Comparison of ENCODE assay signal across 15 mouse cellular contexts in the genomic region with DNA sequence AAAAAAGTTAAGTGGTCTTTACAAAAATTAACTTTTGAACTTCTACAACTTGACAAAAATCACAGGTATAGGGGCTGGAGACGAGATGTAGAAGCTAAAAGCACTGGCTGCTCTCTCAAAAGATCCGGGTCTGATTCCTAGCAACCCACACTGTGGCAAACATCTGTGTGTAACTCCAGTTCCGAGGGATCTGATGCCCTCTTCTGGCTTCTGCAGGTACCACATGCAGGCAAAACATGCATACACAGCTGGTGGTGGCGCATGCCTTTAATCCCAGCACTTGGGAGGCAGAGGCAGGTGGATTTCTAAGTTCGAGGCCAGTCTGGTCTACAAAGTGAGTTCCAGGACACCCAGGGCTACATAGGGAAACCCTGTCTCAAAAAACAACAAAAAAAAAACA. TPM values are rescaled to one million over a fixed set of nuclear protein-coding genes. Genes with fewer than 3 reads are reported as not detected.
DNase-seq lines count a peak whose midpoint lies in the region; TF ChIP-seq lines count a peak whose summit lies in the region.
"Had no signal": no experiment of that assay in that cellular context is flagged by ENCODE, and none has a peak within 500 bp of the region (broad histone marks: within the 10 kb centered on the region; RNA-seq: fewer than 3 reads in every experiment).

No protein-coding gene starts in this region.

- 0 out of 2 replicates have a peak, but pooled peaks have one; percentile 23 for TF ChIP-seq CTCF in lung, adult 2 months (IDR thresholded peaks at IDR 0.05; ENCODE audit: insufficient read depth, low read length)
- TF ChIP-seq CTCF in E14TG2a.4 (conservative IDR thresholded peaks at IDR 0.05; ENCODE audit: low read length) = peak; percentile 44
- peak; percentile 46 to 55 (median 48); a peak in 5 of 6 replicates for TF ChIP-seq CTCF in MEL (IDR thresholded peaks at IDR 0.05 in 2 of 3, conservative IDR thresholded peaks at IDR 0.05 in 1 of 3; ENCODE audit: control insufficient read depth in 1 of 3, insufficient read depth in 1 of 3, low read depth in 2 of 3, low read length in 3 of 3, poor library complexity in 1 of 3, severe bottlenecking in 1 of 3)

- H3K9me3 ChIP-seq in E14TG2a.4 (ENCODE audit: low read length) (no peaks in the 10 kb centered on the region), MEL (replicated peaks; ENCODE audit: insufficient read depth, low read length) (no peaks in the 10 kb centered on the region)
- H3K9me3 ChIP-seq: hindbrain, embryonic 15.5 days; limb, embryonic 10.5 days; midbrain, embryonic 15.5 days had no signal

- no peaks in the 10 kb centered on the region for H3K79me2 ChIP-seq in MEL (ENCODE audit: control insufficient read depth, insufficient read depth, low read length, poor library complexity)

- H3K4me3 ChIP-seq in lung, adult 2 months (replicated peaks; ENCODE audit: extremely low read depth, low read depth, low read length) = no peak overlapping the region
- H3K4me3 ChIP-seq in E14TG2a.4 (replicated peaks; ENCODE audit: low read length) = no peak overlapping the region
- H3K4me3 ChIP-seq in MEL (ENCODE audit: control insufficient read depth in 1 of 2, insufficient read depth in 1 of 2, low read depth in 2 of 2, low read length in 2 of 2) = no peak overlapping the region
- H3K4me3 ChIP-seq: hindbrain, embryonic 15.5 days; limb, embryonic 10.5 days; midbrain, embryonic 15.5 days had no signal

- H3K9ac ChIP-seq in MEL (ENCODE audit: control insufficient read depth, low read depth, low read length, poor library complexity, severe bottlenecking) = no peak overlapping the region
- H3K9ac ChIP-seq: hindbrain, embryonic 15.5 days; midbrain, embryonic 15.5 days had no signal

- no peaks in the 10 kb centered on the region for H3K27me3 ChIP-seq in E14TG2a.4 (ENCODE audit: insufficient read depth, low read length)
- H3K27me3 ChIP-seq in MEL (ENCODE audit: control insufficient read depth in 1 of 2, insufficient read depth in 2 of 2, low read length in 2 of 2) = no peaks in the 10 kb centered on the region
- H3K27me3 ChIP-seq: hindbrain, embryonic 15.5 days; midbrain, embryonic 15.5 days had no signal

- 97% methylated on average over 5 of the region's 5 CpGs for WGBS in lung, adult 2 months

- H3K27ac ChIP-seq in MEL (ENCODE audit: control insufficient read depth, low read depth, low read length) = no peak overlapping the region
- H3K27ac ChIP-seq: hindbrain, embryonic 15.5 days; limb, embryonic 10.5 days; midbrain, embryonic 15.5 days had no signal

- H3K36me3 ChIP-seq in E14TG2a.4 (ENCODE audit: insufficient read depth, low read length) = peaks cover 38% of the 10 kb centered on the region
- no peaks in the 10 kb centered on the region for H3K36me3 ChIP-seq in MEL (ENCODE audit: control insufficient read depth in 1 of 2, insufficient read depth in 2 of 2, low read length in 2 of 2)

- TF ChIP-seq POLR2A in lung, adult 2 months (IDR thresholded peaks at IDR 0.05; ENCODE audit: borderline replicate concordance, extremely low read depth, low read depth, low read length) = no peak
- TF ChIP-seq POLR2A in MEL (IDR thresholded peaks at IDR 0.05; ENCODE audit: control insufficient read depth in 1 of 2, insufficient read depth in 1 of 2, low read depth in 1 of 2, low read length in 2 of 2, poor library complexity in 1 of 2) = no peak

- DNase-seq in kidney, adult 18-20 months = peak; percentile 29
- DNase-seq in kidney, postnatal 4 days = no peak
- no peak for DNase-seq in lung, adult 2 months
- no peak for DNase-seq in lung, postnatal 14 days
- peak; percentile 40 for DNase-seq in MEL (ENCODE audit: low read depth, low spot score)
- no peak for DNase-seq in adrenal gland, adult 2 months
- no peak for DNase-seq in adrenal gland, postnatal 10 days
- DNase-seq: cerebellum, postnatal 10 days; gastrocnemius, postnatal 25 days; heart, postnatal 14 days; thymus, postnatal 14 days had no signal

- H3K4me1 ChIP-seq in lung, adult 2 months (ENCODE audit: control insufficient read depth, insufficient read depth, low read length) = 0 out of 2 replicates have a peak, but pooled peaks cover 2% of the 10 kb centered on the region
- H3K4me1 ChIP-seq in E14TG2a.4 (replicated peaks; ENCODE audit: low read depth, low read length) (peaks cover 29% of the 10 kb centered on the region), MEL (ENCODE audit: control insufficient read depth in 1 of 2, insufficient read depth in 2 of 2, low read length in 2 of 2) (no peaks in the 10 kb centered on the region)
- H3K4me1 ChIP-seq: limb, embryonic 10.5 days; midbrain, embryonic 15.5 days had no signal

- peak; percentile 27 for TF ChIP-seq RAD21 in MEL (IDR thresholded peaks at IDR 0.05; ENCODE audit: low read depth, low read length)

- no peak for TF ChIP-seq EP300 in MEL (IDR thresholded peaks at IDR 0.05; ENCODE audit: low read depth in 1 of 2, low read length in 2 of 2)

TF ChIP-seq in MEL, 35 proteins besides CTCF, POLR2A, EP300 and RAD21:
- TF ChIP-seq POLR2AphosphoS5 (IDR thresholded peaks at IDR 0.05; ENCODE audit: borderline replicate concordance, low read depth, low read length) (no peak), JUND (IDR thresholded peaks at IDR 0.05; ENCODE audit: low read depth, low read length) (no peak), MAFK (IDR thresholded peaks at IDR 0.05; ENCODE audit: borderline replicate concordance, low read depth, low read length) (no peak), SMC3 (IDR thresholded peaks at IDR 0.05; ENCODE audit: low read depth, low read length) (peak; percentile 42), ETS1 (IDR thresholded peaks at IDR 0.05; ENCODE audit: low read depth, low read length) (no peak), ZMIZ1 (IDR thresholded peaks at IDR 0.05; ENCODE audit: low read depth, low read length) (no peak)

RNA-seq across cellular contexts. Expression of a gene that starts 42.5 kb away (rescaled TPM):
- polyA plus RNA-seq in lung, adult 2 months (2012; rRNA removed) = 18.4 and 20.0 TPM in 2 replicates
- 13.6 and 14.2 TPM in 2 replicates for total RNA-seq in MEL (2012; rRNA removed)
- polyA plus RNA-seq in MEL (2012; ENCODE audit: insufficient read depth in 1 of 2, insufficient read length in 2 of 2, low read depth in 1 of 2, low replicate concordance in 2 of 2, missing spikeins in 1 of 2) = 10 to 100 TPM in 1 of 2 experiments, not detected in 1; 23.8 TPM
- 10 to 100 TPM; 11.0 to 17.7 TPM for total RNA-seq in adrenal gland, adult 2 months (2021)
- 18.9 and 19.1 TPM in 2 replicates for polyA plus RNA-seq in adrenal gland, adult 2 months (2012; rRNA removed)
- total RNA-seq in adrenal gland, postnatal 10 days (2021) = 10 to 100 TPM in 1 of 2 experiments, 1 to 10 TPM in 1; 9.4 to 16.1 TPM

Comparison
In these comparisons a context has a peak if more than half of its experiments do, and no peak if none do; other contexts are left out.
1. DNase-seq: peak in kidney, adult 18-20 months (single experiment) and MEL (single experiment); none in kidney, postnatal 4 days (0 of 2), lung, adult 2 months (single experiment), lung, postnatal 14 days (single experiment), adrenal gland, adult 2 months (single experiment) and adrenal gland, postnatal 10 days (single experiment).
2. Peak in every context shown above with its lines, with median percentiles within 50 percentile points of each other: CTCF ChIP-seq.